Mouse (Mus musculus): Measurements from ENCODE around the gene Sec62. TPM values are rescaled to one million over a fixed set of nuclear protein-coding genes. Genes with fewer than 3 reads are reported as not detected.

Gene Sec62
- polyA plus RNA-seq (2021; fragmentation: Nextera tagmentation) = 254 and 265 TPM in 2 replicates
- long read RNA-seq, experiment 1, transcript Sec62-201 (8 exons, 3,967 nt) = major isoform, 38 of 88 reads
- long read RNA-seq, experiment 1, partial matches to known transcripts = 28 of 88 reads
- long read RNA-seq, experiment 1, other reads (novel, unspliced or antisense) = 22 of 88 reads
- long read RNA-seq, experiment 2, transcript Sec62-201 (8 exons, 3,967 nt) = major isoform, 7 of 486 reads
- long read RNA-seq, experiment 2, partial matches to known transcripts = 468 of 486 reads
- long read RNA-seq, experiment 2, other reads (novel, unspliced or antisense) = 10 of 486 reads

GRCm38 (mm10) chr3:30792737-30793402 lies at the start of gene Sec62:
Gene Sec62 (plus strand): TSS chr3:30792875.

GRCm38 (mm10) chr3:30746006-30746405 lies 46.7 kb upstream of the Sec62 start, which contains the start of gene Samd7:
Gene Samd7 (plus strand): TSS chr3:30746293.

DNA sequence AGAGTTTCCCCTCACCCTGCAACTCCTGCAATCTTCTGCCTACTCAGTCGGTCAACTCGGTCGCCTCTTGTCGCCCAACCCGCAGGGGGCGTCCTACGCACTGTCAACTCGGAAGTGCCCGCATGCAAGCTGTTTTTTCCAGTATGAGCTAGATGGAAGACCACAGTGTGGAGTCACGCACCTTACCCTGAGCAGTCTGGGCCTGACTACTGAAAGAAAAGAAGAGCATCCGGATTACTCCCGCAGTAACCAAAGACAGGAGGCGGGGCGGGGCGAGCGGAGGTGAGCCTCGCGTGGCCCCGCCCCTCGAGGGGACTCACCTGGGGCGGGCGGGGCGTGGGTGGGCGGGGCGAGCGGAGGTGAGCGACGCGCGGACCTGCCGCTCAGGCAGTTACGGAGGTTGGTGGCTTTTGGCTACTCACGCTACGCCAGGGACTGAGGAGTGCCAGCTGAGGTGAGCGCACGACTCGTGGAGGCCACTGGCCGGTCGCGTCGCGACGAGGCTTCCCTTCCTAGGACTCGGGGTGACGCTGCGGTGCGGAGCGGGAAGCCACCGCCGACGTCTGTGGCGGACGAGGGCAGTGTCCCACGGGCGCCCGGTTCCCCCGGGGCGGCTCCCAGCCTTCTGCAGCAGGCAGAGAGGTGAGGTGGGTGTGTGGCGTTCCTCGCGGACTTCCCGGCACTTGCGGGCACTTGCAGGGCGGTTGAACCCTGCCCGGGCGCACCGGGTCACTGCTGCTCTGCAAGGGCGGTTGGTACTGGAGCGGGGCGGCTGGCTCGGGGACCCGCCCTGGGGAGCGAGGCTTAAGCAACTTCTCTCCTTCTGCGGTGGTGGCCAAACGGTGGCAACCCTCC lies 63.2 kb downstream of the Sec62 start, which contains the start of gene Gpr160:
Gpr160 (plus strand) TSS at position 347 of the 855 bp plus-strand sequence.

Other genes starting within 250 kb of the Sec62 start
- 0.74 and 0.98 TPM in 2 replicates for gene Mecom, start 244.9 kb upstream of the Sec62 start, polyA plus RNA-seq (2021; fragmentation: Nextera tagmentation)
- 0.58 and 1.5 TPM in 2 replicates for gene Actrt3, start 192.9 kb upstream of the Sec62 start, polyA plus RNA-seq (2021; fragmentation: Nextera tagmentation)
- gene Mynn, start 190.8 kb upstream of the Sec62 start, polyA plus RNA-seq (2021; fragmentation: Nextera tagmentation) = 5.0 and 6.4 TPM in 2 replicates
- not detected in 2 replicates for gene Lrriq4, start 148.4 kb upstream of the Sec62 start, polyA plus RNA-seq (2021; fragmentation: Nextera tagmentation)
- 0.08 and 0.21 TPM in 2 replicates for gene Lrrc34, start 145.0 kb upstream of the Sec62 start, polyA plus RNA-seq (2021; fragmentation: Nextera tagmentation)
- not detected in 2 replicates for gene Lrrc31, start 93.0 kb upstream of the Sec62 start, polyA plus RNA-seq (2021; fragmentation: Nextera tagmentation)
- gene Samd7, start 46.6 kb upstream of the Sec62 start, polyA plus RNA-seq (2021; fragmentation: Nextera tagmentation) = not detected in 2 replicates
- 2.5 TPM in 2 replicates for gene Gpr160, start 63.1 kb downstream of the Sec62 start, polyA plus RNA-seq (2021; fragmentation: Nextera tagmentation)
- 20.4 and 29.4 TPM in 2 replicates for gene Phc3, start 176.5 kb downstream of the Sec62 start, polyA plus RNA-seq (2021; fragmentation: Nextera tagmentation)
- gene Prkci, start 202.9 kb downstream of the Sec62 start, polyA plus RNA-seq (2021; fragmentation: Nextera tagmentation) = 6.8 and 21.0 TPM in 2 replicates

Measured in left cerebral cortex, adult 6 months (tissue).